Mouse (Mus musculus): ENCODE data around the gene Apobec3. TPM values are rescaled to one million over a fixed set of nuclear protein-coding genes. Genes with fewer than 3 reads are reported as not detected.
A peak's percentile ranks its signal among the peaks of the same experiment; 100 is the strongest.

Gene Apobec3
- polyA plus RNA-seq, 2 experiments = 12.0 to 18.0 TPM

DNA sequence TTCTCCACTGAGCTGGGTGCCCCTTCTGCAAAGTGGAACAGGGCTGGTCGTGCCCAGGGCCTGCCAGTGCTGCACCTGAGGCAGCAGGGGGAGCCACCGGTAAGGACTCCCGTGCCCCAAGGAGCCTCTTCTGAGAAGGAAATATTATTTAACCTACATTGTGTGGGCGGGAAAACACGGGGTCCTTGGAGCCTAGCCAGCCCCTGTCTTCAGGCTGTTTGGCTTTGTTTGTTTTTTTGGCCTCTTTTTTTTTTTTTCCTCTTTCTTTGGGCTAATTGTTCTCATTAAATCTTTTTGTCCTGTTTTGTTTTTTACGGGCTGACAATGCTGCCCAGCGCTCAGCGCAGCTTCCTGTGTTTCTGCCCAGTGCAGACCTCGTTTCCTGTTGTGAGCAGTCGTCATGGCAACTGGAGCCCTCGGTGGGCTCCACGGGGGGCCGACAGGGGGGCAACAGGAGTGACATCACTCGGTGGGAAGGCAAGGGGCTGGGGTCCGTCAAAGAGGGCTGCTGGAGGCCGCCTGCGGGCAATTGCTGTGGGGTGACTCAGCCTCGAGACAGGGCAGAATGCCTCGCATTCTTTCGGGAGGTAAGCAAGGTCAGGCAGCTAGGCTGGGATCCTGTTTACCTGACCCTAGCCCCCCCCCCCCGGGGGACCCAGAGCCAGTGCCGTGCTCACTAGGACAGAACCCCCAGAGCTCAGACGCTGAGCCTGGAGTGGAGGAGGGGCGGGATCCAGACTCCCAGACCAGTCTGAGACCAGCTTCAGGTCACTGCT, 59.0 kb downstream of the Apobec3 start:
- H3K4me1 ChIP-seq (ENCODE audit: control insufficient read depth, insufficient read depth, low read length) = peaks cover 33% of the 10 kb centered on the region
- no peaks in the 10 kb centered on the region for H3K27me3 ChIP-seq (ENCODE audit: control insufficient read depth, insufficient read depth, low read length)
- no peak for TF ChIP-seq POLR2A (IDR thresholded peaks at IDR 0.05; ENCODE audit: borderline replicate concordance, extremely low read depth, insufficient read depth, insufficient read length)
- peak overlapping the region; percentile 43 for H3K27ac ChIP-seq (replicated peaks; ENCODE audit: low read depth, low read length)
- peak overlapping the region; percentile 24 for H3K4me3 ChIP-seq (replicated peaks; ENCODE audit: low read length)
- peak; percentile 60 for DNase-seq (ENCODE audit: low spot score)
- peak overlapping the region; percentile 53 for H3K4me2 ChIP-seq (replicated peaks; ENCODE audit: low read depth, low read length, severe bottlenecking)
- H3K36me3 ChIP-seq (ENCODE audit: control insufficient read depth, insufficient read depth, low read length) = no peaks in the 10 kb centered on the region
- WGBS = 3% methylated on average over 24 of the region's 24 CpGs
- H3K9ac ChIP-seq (ENCODE audit: low read depth, low read length, severe bottlenecking) = peak overlapping the region; percentile 47
- no peaks in the 10 kb centered on the region for H3K9me3 ChIP-seq (ENCODE audit: control insufficient read depth, low read length)
- peak; percentile 68 for ATAC-seq (ENCODE audit: low FRiP score, low read depth)

DNA sequence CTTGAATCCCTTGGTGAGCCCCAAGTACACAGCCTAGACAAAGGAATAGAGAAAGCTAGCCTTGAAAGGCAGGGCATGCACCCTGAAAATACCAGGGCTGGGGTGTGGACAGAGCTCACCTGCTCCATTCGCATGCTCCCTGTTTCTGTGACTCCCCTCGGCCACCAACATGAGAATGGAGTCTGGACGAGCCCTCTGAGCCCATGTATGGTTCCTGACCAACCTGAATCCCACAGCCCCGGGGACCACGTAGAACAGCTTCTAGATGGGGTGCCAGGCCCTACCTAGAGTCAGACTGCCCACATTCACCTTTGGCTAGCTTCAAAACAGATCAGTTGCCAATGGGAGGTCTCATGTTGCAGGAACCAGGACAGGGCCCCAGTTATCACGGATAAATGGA, 59.8 kb downstream of the Apobec3 start:
- Histone ChIP-seq H3K4me3 (replicated peaks; ENCODE audit: low read length) (no peak overlapping the region), H3K4me1 (ENCODE audit: control insufficient read depth, insufficient read depth, low read length) (peaks cover 33% of the 10 kb centered on the region), H3K27ac (replicated peaks; ENCODE audit: low read depth, low read length) (0 out of 2 replicates have a peak overlapping the region, but pooled peaks have one; percentile 43), H3K9ac (ENCODE audit: low read depth, low read length, severe bottlenecking) (no peak overlapping the region), H3K9me3 (ENCODE audit: control insufficient read depth, low read length) (no peaks in the 10 kb centered on the region), H3K27me3 (ENCODE audit: control insufficient read depth, insufficient read depth, low read length) (no peaks in the 10 kb centered on the region), H3K4me2 (replicated peaks; ENCODE audit: low read depth, low read length, severe bottlenecking) (0 out of 2 replicates have a peak overlapping the region, but pooled peaks have one; percentile 2), H3K36me3 (ENCODE audit: control insufficient read depth, insufficient read depth, low read length) (no peaks in the 10 kb centered on the region)
- ATAC-seq (ENCODE audit: low FRiP score, low read depth) (no peak), DNase-seq (ENCODE audit: low spot score) (no peak)
- no peak for TF ChIP-seq POLR2A (IDR thresholded peaks at IDR 0.05; ENCODE audit: borderline replicate concordance, extremely low read depth, insufficient read depth, insufficient read length)
- 56% methylated on average over 6 of the region's 6 CpGs for WGBS

DNA sequence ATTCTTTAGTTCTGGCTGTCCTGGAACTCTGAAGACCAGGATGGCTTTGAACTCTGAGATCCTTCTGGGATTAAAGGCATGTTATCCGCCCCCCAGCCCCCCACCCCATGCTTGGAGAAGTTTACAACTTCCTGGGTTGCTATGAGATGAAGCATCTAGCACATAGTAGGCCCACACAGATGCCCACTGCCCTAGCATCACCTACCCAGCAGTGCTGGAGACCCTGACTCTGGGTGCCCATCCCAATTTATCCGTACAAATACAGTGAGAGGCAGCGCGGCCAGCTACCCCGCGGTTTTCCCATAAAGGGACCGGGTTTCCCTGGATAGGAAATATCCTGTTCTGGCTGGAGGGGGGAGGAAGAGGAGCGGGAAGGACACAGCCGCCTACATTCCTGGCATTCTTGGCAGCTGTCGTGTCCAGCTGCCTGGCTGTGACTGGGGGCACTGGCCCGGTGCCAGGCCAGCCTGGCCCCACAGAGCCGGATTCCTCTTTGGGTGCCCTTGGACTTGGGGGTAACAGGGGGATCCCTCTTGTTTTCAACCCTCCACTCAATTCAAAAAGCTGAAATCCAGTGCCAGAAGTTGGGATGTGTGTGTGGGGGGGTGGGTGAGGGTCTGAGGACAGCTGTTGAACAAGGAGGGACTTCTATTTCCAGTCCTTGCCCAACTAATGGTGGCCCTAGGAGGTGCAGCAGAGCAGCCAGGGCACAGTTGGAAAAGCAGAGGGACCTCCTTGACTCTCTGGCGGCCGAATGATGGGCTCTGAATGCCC, 60.5 kb downstream of the Apobec3 start:
- peak overlapping the region; percentile 2; the same call in 1 of the 2 replicates for H3K4me2 ChIP-seq (replicated peaks; ENCODE audit: low read depth, low read length, severe bottlenecking)
- DNase-seq (ENCODE audit: low spot score) (peak; percentile 72), ATAC-seq (ENCODE audit: low FRiP score, low read depth) (peak; percentile 48)
- no peak for TF ChIP-seq POLR2A (IDR thresholded peaks at IDR 0.05; ENCODE audit: borderline replicate concordance, extremely low read depth, insufficient read depth, insufficient read length)
- no peaks in the 10 kb centered on the region for H3K27me3 ChIP-seq (ENCODE audit: control insufficient read depth, insufficient read depth, low read length)
- H3K4me3 ChIP-seq (replicated peaks; ENCODE audit: low read length) = no peak overlapping the region
- no peaks in the 10 kb centered on the region for H3K36me3 ChIP-seq (ENCODE audit: control insufficient read depth, insufficient read depth, low read length)
- 30% methylated on average over 14 of the region's 14 CpGs for WGBS
- H3K4me1 ChIP-seq (ENCODE audit: control insufficient read depth, insufficient read depth, low read length) = peaks cover 33% of the 10 kb centered on the region
- H3K9ac ChIP-seq (ENCODE audit: low read depth, low read length, severe bottlenecking) = peak overlapping the region; percentile 41
- H3K27ac ChIP-seq (replicated peaks; ENCODE audit: low read depth, low read length) = 0 out of 2 replicates have a peak overlapping the region, but pooled peaks have one; percentile 43
- H3K9me3 ChIP-seq (ENCODE audit: control insufficient read depth, low read length) = no peaks in the 10 kb centered on the region

DNA sequence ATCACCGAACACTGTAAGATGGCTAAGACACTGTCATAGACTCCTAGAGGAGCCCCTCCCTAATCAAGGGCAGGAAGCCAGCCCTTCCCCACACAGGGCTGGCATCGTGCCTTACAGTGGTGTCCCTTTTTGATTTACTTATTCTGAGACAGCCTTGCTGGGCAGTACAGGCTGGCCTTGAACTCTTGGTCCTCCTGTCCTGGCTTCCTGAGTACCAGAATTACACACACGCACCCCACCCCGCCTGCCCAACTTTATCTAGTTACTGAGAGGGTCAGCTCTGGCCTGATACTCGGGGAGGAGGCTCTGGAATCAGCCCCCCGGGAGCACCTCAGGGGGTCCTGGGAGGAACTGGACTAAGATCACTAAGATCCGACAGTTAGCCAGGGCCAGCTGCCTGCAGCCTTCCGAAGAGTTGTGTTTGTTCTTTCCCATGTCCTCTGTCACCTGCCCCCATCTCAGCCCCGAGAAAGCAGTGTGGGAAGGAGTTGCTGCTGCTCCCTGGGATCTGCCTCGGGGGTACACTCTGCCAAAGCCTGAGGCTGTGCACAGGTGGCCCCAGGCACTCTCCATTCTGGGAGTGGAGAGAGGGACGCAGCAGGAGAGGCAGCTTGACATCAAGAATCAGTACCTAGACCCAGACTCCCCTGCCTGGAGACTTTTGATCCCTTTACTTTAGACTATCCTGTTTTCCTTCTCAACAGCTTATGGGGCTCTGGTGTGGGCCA, 61.2 kb downstream of the Apobec3 start:
- no peak for ATAC-seq (ENCODE audit: low FRiP score, low read depth)
- DNase-seq (ENCODE audit: low spot score) = no peak
- Histone ChIP-seq H3K27ac (replicated peaks; ENCODE audit: low read depth, low read length) (no peak overlapping the region), H3K36me3 (ENCODE audit: control insufficient read depth, insufficient read depth, low read length) (no peaks in the 10 kb centered on the region), H3K4me1 (ENCODE audit: control insufficient read depth, insufficient read depth, low read length) (peaks cover 33% of the 10 kb centered on the region), H3K4me3 (replicated peaks; ENCODE audit: low read length) (no peak overlapping the region), H3K9ac (ENCODE audit: low read depth, low read length, severe bottlenecking) (peak overlapping the region; percentile 41), H3K4me2 (replicated peaks; ENCODE audit: low read depth, low read length, severe bottlenecking) (no peak overlapping the region), H3K27me3 (ENCODE audit: control insufficient read depth, insufficient read depth, low read length) (no peaks in the 10 kb centered on the region), H3K9me3 (ENCODE audit: control insufficient read depth, low read length) (no peaks in the 10 kb centered on the region)
- no peak for TF ChIP-seq POLR2A (IDR thresholded peaks at IDR 0.05; ENCODE audit: borderline replicate concordance, extremely low read depth, insufficient read depth, insufficient read length)
- WGBS = 39% methylated on average over 11 of the region's 11 CpGs

DNA sequence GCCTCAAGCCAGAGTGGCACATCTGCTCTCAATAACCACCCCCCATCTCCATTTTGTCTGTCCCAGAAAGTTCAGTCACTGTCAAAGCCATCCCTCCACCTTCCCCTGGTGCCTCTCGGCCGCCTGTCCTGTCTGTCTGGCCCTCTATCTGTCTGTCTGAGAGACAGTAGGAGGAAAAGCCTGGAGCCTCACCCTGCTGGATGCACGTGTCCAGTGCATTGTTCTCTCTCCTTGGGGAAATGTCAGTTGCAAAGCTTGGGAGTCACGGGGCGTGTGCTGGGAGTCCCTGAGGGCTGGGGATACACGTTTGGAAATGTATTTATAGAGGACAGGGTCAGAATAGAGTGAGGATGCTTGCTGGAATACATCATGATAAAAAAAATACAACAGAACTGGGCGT, 62.0 kb downstream of the Apobec3 start:
- H3K9ac ChIP-seq (ENCODE audit: low read depth, low read length, severe bottlenecking) = no peak overlapping the region

More for the DNA sequence above, 62.0 kb downstream of the Apobec3 start:
- no peak overlapping the region for H3K4me2 ChIP-seq (replicated peaks; ENCODE audit: low read depth, low read length, severe bottlenecking)
- WGBS = 73% methylated on average over 7 of the region's 7 CpGs
- no peaks in the 10 kb centered on the region for H3K27me3 ChIP-seq (ENCODE audit: control insufficient read depth, insufficient read depth, low read length)
- H3K36me3 ChIP-seq (ENCODE audit: control insufficient read depth, insufficient read depth, low read length) = no peaks in the 10 kb centered on the region
- TF ChIP-seq POLR2A (IDR thresholded peaks at IDR 0.05; ENCODE audit: borderline replicate concordance, extremely low read depth, insufficient read depth, insufficient read length) = no peak
- no peaks in the 10 kb centered on the region for H3K9me3 ChIP-seq (ENCODE audit: control insufficient read depth, low read length)
- H3K27ac ChIP-seq (replicated peaks; ENCODE audit: low read depth, low read length) = no peak overlapping the region
- no peak for DNase-seq (ENCODE audit: low spot score)
- H3K4me3 ChIP-seq (replicated peaks; ENCODE audit: low read length) = no peak overlapping the region
- peaks cover 33% of the 10 kb centered on the region for H3K4me1 ChIP-seq (ENCODE audit: control insufficient read depth, insufficient read depth, low read length)
- ATAC-seq (ENCODE audit: low FRiP score, low read depth) = no peak
